Mouse (Mus musculus): ENCODE results near the gene Foxp3. TPM values are rescaled to one million over a fixed set of nuclear protein-coding genes. Genes with fewer than 3 reads are reported as not detected.
A peak's percentile ranks its signal among the peaks of the same experiment; 100 is the strongest.

Foxp3 gene
- polyA plus RNA-seq, 1 experiment, result not detected

DNA sequence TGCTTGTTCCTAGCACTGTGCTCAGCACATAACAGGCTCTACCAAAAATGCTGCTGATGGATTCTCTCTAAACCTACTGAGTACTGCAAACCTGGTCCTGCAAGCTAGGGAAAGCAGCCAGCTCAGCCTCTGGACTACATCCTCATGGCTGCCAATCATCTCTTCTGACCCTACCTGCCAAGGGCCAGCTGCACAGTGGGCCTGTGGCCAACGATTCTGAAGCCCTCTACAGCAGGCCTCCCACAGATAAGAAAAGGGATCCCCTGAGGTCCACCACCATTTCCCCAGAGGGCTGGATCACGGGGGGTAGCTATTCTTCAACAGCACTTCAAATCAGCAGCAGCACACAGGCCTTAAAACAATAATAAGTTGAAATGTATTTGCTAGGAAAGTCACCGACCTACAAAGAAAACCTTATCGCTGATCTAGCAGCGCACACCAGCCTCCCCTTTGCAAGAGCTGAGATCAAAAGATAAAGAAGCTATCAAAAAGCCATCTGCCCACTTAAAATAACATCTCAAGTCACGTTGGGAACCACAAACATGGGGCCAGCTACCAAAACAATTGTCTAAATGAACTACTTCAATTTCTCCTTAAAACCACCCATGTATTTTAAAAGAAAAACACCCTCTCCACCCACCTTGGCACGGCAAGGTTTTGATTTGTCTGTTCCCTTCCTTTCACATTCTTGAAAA lies 2.8 kb upstream of the Foxp3 start:
- H3K27ac ChIP-seq (ENCODE audit: insufficient read depth, low read length), result no peak overlapping the region
- no peak overlapping the region for H3K4me3 ChIP-seq (ENCODE audit: low read depth, low read length)
- no peak overlapping the region for H3K9ac ChIP-seq (ENCODE audit: low read depth, poor library complexity, severe bottlenecking)
- no peaks in the 10 kb centered on the region for H3K27me3 ChIP-seq (ENCODE audit: control insufficient read depth, insufficient read depth, low read length, poor library complexity, severe bottlenecking)
- TF ChIP-seq EP300 (IDR thresholded peaks at IDR 0.05; ENCODE audit: insufficient read depth, low read depth, low read length) (no peak), CTCF (IDR thresholded peaks at IDR 0.05; ENCODE audit: low read depth, low read length) (no peak), POLR2A (IDR thresholded peaks at IDR 0.05; ENCODE audit: insufficient read depth, low read length) (no peak)
- H3K9me3 ChIP-seq (replicated peaks; ENCODE audit: control insufficient read depth, insufficient read depth, low read length, poor library complexity, severe bottlenecking), result no peaks in the 10 kb centered on the region
- peaks cover 1% of the 10 kb centered on the region for H3K4me1 ChIP-seq (ENCODE audit: control insufficient read depth, insufficient read depth, low read length)
- no peaks in the 10 kb centered on the region for H3K36me3 ChIP-seq (ENCODE audit: control insufficient read depth, insufficient read depth, low read length, poor library complexity, severe bottlenecking)

DNA sequence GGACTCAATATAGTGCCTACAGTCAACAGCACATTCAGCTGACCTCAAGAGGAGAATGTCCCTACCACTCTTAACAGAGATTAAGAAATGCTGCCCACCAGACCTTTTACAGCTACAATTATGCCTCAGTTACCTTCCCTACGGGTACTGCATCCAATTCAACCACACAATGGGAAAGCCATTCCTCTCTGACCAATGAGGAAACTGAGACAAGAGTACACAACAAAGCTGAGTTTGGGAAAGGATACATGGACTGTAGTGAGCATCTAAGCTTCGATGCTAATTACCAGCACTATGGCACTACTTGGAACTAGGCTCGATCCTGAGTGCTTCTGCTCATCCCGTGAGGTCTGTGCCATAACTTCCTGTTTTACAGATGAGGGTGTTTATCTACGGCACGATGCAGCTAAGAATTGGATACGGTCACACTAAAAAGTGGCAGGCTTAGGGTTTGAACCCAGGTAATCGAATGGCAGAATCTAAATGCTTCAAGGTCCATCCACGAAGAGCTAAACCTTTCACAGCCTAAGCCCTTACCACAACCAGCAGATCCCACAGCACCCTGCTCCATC lies 1.8 kb upstream of the Foxp3 start:
- Histone ChIP-seq H3K4me3 (ENCODE audit: low read depth, low read length) (no peak overlapping the region), H3K9ac (ENCODE audit: low read depth, poor library complexity, severe bottlenecking) (no peak overlapping the region; the same call in 1 of the 2 replicates), H3K4me1 (ENCODE audit: control insufficient read depth, insufficient read depth, low read length) (peaks cover 1% of the 10 kb centered on the region), H3K27ac (ENCODE audit: insufficient read depth, low read length) (no peak overlapping the region), H3K36me3 (ENCODE audit: control insufficient read depth, insufficient read depth, low read length, poor library complexity, severe bottlenecking) (no peaks in the 10 kb centered on the region), H3K27me3 (ENCODE audit: control insufficient read depth, insufficient read depth, low read length, poor library complexity, severe bottlenecking) (no peaks in the 10 kb centered on the region), H3K9me3 (replicated peaks; ENCODE audit: control insufficient read depth, insufficient read depth, low read length, poor library complexity, severe bottlenecking) (no peaks in the 10 kb centered on the region)
- no peak for TF ChIP-seq POLR2A (IDR thresholded peaks at IDR 0.05; ENCODE audit: insufficient read depth, low read length)
- no peak for TF ChIP-seq CTCF (IDR thresholded peaks at IDR 0.05; ENCODE audit: low read depth, low read length)
- no peak for TF ChIP-seq EP300 (IDR thresholded peaks at IDR 0.05; ENCODE audit: insufficient read depth, low read depth, low read length)

DNA sequence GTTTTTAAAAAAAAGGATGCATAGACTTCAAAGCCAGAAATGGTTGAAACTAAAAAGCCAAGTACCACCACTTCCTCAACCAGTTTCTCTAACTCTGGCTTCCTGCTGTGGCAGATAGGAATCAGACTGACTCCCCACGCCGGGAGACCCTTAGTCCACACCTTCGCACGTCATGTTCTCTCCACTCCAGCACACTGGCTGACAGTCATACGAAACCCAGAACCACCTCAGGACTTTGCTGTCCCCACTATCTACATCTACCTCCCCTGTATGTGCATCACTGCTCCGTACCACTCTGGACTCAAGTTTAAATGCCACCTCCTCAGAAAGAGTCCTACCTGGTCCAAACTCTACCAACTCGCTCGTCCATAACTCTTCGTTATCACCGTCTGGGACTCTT lies 978 bp upstream of the Foxp3 start:
- Histone ChIP-seq H3K9ac (ENCODE audit: low read depth, poor library complexity, severe bottlenecking) (peak overlapping the region; percentile 97), H3K4me3 (ENCODE audit: low read depth, low read length) (peak overlapping the region; percentile 69), H3K27ac (ENCODE audit: insufficient read depth, low read length) (no peak overlapping the region; the same call in 1 of the 2 replicates)

GRCm38 (mm10) chrX:7574087-7574884 lies 842 bp downstream of the Foxp3 start, which contains the start of gene Ppp1r3f:
Gene Ppp1r3f, minus strand, starts transcription at chrX:7574283.
- no peaks in the 10 kb centered on the region for H3K36me3 ChIP-seq (ENCODE audit: control insufficient read depth, insufficient read depth, low read length, poor library complexity, severe bottlenecking)
- no peaks in the 10 kb centered on the region for H3K9me3 ChIP-seq (replicated peaks; ENCODE audit: control insufficient read depth, insufficient read depth, low read length, poor library complexity, severe bottlenecking)
- no peaks in the 10 kb centered on the region for H3K27me3 ChIP-seq (ENCODE audit: control insufficient read depth, insufficient read depth, low read length, poor library complexity, severe bottlenecking)
- H3K9ac ChIP-seq (ENCODE audit: low read depth, poor library complexity, severe bottlenecking), result peak within 1 kb of the TSS; percentile 97
- TF ChIP-seq EP300 (IDR thresholded peaks at IDR 0.05; ENCODE audit: insufficient read depth, low read depth, low read length), result no peak
- TF ChIP-seq POLR2A (IDR thresholded peaks at IDR 0.05; ENCODE audit: insufficient read depth, low read length), result no peak
- TF ChIP-seq CTCF (IDR thresholded peaks at IDR 0.05; ENCODE audit: low read depth, low read length), result no peak
- peak within 1 kb of the TSS; percentile 63 for H3K27ac ChIP-seq (ENCODE audit: insufficient read depth, low read length)
- peaks cover 1% of the 10 kb centered on the region for H3K4me1 ChIP-seq (ENCODE audit: control insufficient read depth, insufficient read depth, low read length)
- peak within 1 kb of the TSS; percentile 80 for H3K4me3 ChIP-seq (ENCODE audit: low read depth, low read length)

More for the DNA sequence above, 978 bp upstream of the Foxp3 start:
- TF ChIP-seq POLR2A (IDR thresholded peaks at IDR 0.05; ENCODE audit: insufficient read depth, low read length) (no peak), CTCF (IDR thresholded peaks at IDR 0.05; ENCODE audit: low read depth, low read length) (no peak), EP300 (IDR thresholded peaks at IDR 0.05; ENCODE audit: insufficient read depth, low read depth, low read length) (no peak)
- no peaks in the 10 kb centered on the region for H3K9me3 ChIP-seq (replicated peaks; ENCODE audit: control insufficient read depth, insufficient read depth, low read length, poor library complexity, severe bottlenecking)
- H3K36me3 ChIP-seq (ENCODE audit: control insufficient read depth, insufficient read depth, low read length, poor library complexity, severe bottlenecking), result no peaks in the 10 kb centered on the region
- H3K27me3 ChIP-seq (ENCODE audit: control insufficient read depth, insufficient read depth, low read length, poor library complexity, severe bottlenecking), result no peaks in the 10 kb centered on the region
- H3K4me1 ChIP-seq (ENCODE audit: control insufficient read depth, insufficient read depth, low read length), result peaks cover 1% of the 10 kb centered on the region

GRCm38 (mm10) chrX:7574885-7575231 lies 1.4 kb downstream of the Foxp3 start:
- Histone ChIP-seq H3K9me3 (replicated peaks; ENCODE audit: control insufficient read depth, insufficient read depth, low read length, poor library complexity, severe bottlenecking) (no peaks in the 10 kb centered on the region), H3K4me3 (ENCODE audit: low read depth, low read length) (peak overlapping the region; percentile 80), H3K36me3 (ENCODE audit: control insufficient read depth, insufficient read depth, low read length, poor library complexity, severe bottlenecking) (no peaks in the 10 kb centered on the region), H3K9ac (ENCODE audit: low read depth, poor library complexity, severe bottlenecking) (no peak overlapping the region; the same call in 1 of the 2 replicates), H3K27me3 (ENCODE audit: control insufficient read depth, insufficient read depth, low read length, poor library complexity, severe bottlenecking) (no peaks in the 10 kb centered on the region), H3K4me1 (ENCODE audit: control insufficient read depth, insufficient read depth, low read length) (peaks cover 1% of the 10 kb centered on the region), H3K27ac (ENCODE audit: insufficient read depth, low read length) (peak overlapping the region; percentile 45; the same call in 1 of the 2 replicates)
- TF ChIP-seq POLR2A (IDR thresholded peaks at IDR 0.05; ENCODE audit: insufficient read depth, low read length) (no peak), EP300 (IDR thresholded peaks at IDR 0.05; ENCODE audit: insufficient read depth, low read depth, low read length) (no peak), CTCF (IDR thresholded peaks at IDR 0.05; ENCODE audit: low read depth, low read length) (no peak)
